Mouse (Mus musculus): ENCODE measurements around the gene Psmc3.
"Not testable (repeated sequence)": the region's sequence is repeated elsewhere in the genome, so short reads cannot be mapped to it uniquely, and the experiment has no call there.

Psmc3 gene

DNA sequence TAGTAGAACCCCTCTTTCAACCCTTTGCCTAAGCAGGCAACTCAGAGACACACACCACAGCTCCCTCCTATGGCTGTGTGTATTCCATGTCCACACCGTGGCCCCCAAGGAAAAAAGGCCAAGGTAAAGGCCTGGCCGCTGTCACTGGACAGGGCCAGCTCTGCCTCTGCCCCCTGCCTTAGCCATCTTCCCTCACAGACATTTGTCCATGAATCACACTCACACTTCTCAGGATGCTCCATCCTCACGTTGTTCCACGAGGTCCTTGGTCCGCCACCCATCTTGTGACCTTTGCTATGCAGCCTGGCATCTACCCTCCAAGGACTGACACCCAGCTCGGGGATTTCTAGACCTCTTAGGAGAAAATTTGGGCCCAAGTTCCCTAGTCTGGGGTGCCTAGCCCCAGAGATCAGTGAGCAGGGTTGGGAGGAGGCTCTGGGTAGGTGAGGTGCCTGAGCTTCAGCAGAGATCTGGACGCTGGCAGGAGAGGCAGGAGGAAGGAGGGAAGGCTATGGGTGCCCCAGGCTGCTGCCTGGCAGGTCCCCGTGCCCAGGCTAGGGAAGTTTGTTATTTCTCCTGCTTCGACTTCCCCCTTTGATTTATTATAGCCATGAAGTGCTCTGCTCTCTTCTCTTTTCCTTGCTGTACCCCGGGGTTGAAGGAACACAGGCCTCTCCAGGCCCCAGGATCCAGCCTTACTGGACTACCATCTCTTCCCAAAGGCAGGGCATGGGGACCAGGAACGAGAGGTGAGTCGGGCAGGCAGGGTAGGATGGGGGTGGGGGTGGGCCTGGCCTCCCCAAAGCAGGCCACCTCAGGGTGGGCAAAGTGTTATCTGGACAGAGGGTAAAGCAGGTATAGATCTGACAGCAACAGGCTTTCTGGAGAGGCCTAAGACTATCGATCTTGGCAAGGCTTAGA lies 28.2 kb downstream of the Psmc3 start, which contains the start of gene Spi1:
Gene Spi1 (plus strand): TSS at position 616 of the 921 bp plus-strand sequence.
- no peak for DNase-seq (ENCODE audit: low read depth, low spot score)

DNA sequence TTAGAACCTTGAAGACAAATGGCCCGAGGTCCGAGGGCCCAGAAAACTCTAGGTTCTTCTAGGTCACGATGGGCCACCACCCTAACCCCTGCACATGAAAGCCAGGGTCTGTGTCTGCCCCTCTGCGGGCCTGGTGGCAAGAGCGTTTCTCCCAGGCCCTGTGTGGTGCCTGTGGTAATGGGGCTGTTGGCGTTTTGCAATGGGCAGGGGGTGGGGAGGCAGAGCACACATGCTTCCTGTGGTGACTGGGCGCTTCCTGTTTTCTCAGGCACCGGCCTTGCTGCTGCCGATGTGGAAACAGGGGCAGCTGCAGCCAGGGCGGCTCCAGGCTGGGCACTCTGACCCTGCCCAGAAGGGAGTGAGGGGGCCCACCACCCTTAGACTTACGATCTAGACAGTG lies 29.0 kb downstream of the Psmc3 start:
- peak; percentile 75 for DNase-seq (ENCODE audit: low read depth, low spot score)

DNA sequence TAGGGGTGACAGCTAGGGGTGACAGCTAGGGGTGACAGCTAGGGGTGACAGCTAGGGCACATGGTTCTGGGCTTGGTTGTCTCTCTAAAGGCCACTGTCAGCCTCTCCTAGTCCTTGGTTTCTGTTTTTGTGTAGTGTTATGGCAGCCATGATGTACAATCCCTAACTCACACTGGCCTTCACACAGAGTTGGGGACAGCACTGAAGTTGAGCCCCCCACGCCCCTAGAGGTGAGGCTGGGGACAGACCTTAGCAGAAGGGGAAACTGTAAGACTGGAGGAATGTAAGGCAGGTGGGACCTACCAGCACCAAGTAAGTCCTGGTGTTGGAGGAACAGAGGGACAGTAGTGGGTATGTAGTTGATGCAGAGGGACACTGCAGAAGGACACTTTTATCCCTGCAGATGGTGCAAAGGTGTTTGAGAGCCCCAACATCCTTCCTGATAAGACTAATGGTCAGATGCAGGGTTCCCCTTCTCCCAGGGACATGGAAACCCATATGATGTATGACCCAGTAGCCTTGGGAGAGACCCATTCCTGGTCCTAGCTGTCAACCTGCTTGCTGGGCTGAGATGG lies 29.6 kb downstream of the Psmc3 start:
- no peak for DNase-seq (ENCODE audit: low read depth, low spot score)

DNA sequence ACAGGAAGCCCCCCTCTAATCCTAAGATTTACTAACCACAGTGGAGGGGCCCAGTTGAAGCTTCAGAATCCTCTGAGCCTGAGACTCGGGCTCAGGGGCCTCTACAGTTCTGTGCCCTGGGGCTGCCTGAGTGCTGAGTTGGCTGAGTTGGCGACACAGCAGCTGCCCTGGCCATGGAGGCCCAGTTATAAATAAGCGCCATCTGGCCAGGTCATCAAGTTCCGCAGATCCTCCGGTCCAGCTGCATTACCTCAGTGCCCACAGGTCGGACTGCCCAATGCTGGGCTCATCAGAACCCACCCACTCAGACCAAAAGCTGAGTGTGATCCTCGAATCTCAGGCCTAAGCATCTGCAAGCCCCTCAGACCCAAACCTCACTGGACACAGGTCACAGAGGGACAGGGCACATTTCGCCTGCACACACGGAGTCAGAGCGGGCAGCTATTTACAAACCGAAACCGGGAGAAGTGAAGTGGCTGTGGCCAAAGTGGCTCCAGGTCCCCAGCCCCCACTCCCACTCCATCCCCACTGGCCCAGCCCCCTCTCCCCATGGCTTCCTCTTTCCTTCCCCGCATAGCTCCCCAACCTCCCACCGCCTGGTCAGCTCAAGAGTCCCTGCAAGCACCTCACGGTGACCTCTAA lies 30.5 kb downstream of the Psmc3 start:
- no peak for DNase-seq (ENCODE audit: low read depth, low spot score)

DNA sequence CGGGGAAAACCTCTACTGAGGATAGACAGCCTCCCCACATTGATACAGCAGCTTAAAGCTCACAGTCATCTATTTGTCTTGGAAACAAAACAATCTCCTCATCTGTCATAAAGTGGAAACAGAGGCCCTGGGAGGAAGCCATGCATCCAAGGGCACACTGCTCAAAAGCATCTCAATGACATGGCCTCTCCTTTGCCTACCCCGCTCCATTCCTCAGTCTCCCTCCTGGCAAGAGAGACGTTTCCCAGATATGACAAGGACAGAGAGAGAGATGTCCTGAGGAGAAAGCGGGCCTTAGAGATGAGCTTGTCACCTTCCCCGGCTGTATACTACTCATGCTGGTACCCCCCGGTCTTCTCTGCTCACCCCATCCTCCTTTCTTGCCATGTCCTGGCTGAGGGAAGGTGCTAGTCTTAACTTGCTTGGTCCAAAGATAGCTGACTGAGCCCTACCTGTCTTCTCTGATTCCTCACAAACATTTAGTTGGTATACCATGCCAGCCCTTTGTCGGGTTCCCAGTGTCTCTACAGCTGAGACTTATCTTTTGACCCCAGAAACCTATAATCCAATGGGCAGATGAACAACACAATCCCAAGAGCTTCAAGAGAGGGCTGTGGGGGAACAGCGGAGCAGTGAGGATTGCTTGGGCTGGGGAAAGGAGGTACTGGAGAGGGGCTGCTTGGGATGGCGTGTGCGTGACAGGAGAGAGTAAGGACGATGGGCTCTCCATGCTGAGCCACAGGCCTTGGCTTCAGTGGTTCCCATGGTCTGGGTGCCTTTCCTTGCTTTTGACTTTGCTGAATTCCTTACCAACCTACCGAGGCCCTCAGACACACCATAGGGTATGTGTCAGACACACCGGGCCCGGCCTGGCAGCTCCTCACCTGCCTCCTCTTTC lies 31.9 kb downstream of the Psmc3 start:
- no peak for DNase-seq (ENCODE audit: low read depth, low spot score)

DNA sequence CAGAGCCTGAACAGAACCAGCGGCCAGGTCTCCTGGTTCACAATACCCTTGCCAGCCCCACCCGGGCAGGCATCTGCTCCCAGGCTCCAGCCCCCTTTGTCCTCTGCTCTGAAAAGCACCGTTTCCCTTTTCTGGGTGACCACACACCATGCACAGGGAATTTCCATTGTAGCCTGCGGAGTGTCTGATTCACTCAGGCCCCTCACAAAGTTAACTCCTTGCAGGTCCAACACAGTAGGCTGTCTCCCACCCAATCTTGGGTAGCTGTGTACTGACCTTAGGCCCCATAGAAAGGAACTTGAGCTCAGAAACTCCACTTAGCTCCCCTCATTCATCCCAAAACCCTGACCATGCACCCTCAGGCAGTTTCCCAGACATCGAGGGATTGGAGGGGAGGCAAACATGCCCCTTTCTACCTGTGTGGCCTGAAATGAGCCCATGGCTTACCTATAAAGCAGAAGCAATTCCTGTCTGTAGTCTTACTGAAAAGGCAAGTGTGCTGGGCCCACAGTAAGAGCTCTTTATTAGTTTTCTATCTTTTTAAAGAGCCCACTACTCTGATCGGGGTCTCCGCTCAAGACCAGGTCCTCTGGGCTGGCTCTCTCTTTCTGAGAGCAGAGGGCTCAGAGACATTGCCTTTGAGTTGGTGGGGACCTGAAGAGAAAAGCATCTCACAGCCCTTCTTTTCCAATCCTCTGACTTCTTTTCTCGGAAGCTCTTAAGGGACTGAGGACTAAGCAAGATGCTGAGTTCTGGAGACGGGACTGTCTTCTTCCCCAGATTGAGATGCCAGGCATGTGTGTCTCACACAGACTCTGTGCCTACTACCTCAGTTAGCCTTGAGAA lies 32.8 kb downstream of the Psmc3 start:
- DNase-seq (ENCODE audit: low read depth, low spot score): no peak

DNA sequence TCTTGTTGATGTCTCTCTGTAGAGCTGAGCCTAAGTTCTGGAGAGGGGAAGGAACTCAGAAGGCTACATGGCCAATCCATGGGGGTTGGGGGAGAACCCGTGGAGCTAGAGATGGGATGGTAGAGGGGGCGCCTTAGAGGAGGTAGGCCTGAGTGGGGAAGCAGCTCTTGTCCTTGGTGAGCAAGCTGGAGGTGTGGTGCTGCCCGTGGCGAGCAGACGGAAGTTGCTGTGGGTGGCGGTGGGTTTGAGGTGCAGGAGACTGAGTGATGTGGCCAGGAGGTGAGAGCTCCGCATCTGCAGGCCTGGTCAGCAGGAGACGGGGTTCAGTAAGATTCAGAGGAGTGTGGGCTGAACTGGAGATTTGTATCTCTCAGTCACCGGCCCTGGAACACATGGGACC lies 33.6 kb downstream of the Psmc3 start:
- peak; percentile 53 for DNase-seq (ENCODE audit: low read depth, low spot score)

DNA sequence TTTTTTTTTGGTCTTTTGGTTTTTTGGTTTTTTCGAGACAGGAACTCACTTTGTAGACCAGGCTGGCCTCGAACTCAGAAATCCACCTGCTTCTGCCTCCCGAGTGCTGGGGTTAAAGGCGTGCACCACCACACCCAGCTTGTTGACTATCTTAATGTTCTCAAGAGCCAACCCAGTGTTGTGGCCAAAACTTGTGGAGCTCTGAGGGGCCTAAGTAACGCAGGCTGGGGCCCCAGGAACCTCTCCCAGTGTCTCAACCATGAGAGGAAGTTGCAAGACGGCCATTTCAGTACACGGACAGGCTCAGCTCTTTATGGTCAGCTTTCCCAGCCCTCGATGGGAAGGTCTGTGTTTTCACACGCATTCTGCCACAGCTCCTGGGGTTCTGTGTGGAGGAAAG lies 35.2 kb downstream of the Psmc3 start:
- DNase-seq (ENCODE audit: low read depth, low spot score): no peak

DNA sequence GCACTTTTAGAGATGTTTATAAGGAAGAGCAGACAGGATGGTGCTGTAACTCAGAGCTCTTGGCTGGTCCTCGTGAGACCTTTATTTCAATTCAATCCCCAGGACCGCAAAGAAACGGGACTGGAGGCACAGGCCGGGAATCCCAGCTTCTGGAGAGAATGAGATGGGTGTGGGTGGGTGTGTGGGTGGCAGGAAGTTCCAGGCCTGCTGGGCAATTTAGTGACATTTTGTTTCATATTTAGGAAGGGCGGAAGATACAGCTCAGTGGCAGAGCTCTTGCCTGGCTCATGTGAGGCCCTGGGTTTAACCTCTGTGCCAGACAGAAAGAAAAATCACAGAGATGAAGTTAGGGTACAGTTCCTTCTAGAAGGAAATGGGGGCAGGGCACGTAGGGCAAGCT lies 36.4 kb downstream of the Psmc3 start:
- no peak for DNase-seq (ENCODE audit: low read depth, low spot score)

DNA sequence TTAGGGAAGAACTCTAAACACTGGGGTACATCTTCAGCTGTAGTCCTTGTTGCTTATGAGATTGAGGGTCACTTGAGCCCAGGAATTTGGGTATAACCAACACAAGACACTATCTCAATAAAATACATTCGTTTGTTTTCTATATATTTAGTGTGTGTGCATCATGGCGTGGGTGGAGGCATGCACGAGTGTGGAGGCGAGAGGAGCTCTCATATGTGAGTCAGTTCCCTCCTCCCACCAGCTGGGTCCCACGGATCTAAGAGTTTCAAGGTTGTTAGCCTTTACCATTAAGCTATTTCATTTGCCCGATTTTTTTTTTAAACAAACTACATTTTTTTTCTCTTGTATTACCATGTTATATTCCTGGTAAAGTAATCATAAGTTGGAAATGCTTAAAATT lies 37.0 kb downstream of the Psmc3 start:
- no peak for DNase-seq (ENCODE audit: low read depth, low spot score)

DNA sequence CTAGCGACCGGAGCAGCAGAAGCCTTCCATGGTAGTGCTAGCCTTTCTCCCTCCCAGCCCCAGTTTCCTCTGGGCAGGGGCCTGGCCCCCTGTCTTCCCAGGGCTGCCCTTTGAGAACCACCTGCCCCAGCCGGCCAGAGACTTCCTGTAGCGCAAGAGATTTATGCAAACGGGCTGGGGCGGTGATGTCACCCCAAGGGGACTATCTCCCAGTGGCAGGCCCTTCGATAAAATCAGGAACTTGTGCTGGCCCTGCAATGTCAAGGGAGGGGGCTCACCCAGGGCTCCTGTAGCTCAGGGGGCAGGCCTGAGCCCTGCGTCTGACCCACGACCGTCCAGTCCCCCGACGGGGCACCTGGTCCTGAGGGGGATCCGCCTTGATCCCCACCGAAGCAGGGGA lies 42.7 kb downstream of the Psmc3 start:
- DNase-seq (ENCODE audit: low read depth, low spot score): no peak

DNA sequence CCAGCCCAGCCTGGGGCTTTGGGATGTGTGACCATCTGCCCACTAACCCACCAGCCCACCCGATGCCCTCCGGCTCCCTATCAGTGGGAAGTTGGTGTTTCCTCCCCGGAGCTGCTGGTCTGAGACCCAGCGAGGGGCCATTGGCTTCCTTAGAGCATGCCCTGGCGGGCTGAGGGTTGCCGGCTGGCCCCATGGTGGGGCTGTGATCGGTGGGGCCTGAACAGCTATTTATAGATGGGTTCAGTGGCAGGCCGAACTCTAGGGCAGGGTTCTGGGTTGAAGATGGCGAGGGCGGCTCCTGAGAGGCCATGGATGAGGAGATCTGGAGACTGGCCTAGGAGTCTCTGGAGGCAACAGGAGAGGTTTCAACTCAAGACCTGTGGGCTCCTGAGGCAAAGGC lies 43.2 kb downstream of the Psmc3 start:
- no peak for DNase-seq (ENCODE audit: low read depth, low spot score)

DNA sequence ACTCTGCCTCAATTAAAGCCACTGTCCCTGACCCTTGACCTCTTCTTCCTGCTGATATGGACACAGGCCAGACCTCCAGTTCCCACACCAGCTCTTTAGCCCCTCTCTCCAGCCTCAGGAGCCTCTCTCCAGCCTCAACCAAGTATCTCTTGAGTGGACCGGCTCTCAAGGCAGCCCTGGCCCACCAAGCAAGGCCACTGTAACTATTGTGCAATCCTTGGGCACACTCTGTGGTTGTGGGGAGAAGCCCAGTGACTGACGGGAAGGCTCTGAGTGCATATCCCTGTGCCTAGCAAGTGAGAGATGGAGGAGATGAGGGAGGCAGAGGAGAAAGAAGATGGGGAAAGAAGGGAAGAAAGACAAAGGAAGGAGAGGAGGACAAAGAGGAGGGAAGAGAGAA lies 44.3 kb downstream of the Psmc3 start:
- DNase-seq (ENCODE audit: low read depth, low spot score): no peak

DNA sequence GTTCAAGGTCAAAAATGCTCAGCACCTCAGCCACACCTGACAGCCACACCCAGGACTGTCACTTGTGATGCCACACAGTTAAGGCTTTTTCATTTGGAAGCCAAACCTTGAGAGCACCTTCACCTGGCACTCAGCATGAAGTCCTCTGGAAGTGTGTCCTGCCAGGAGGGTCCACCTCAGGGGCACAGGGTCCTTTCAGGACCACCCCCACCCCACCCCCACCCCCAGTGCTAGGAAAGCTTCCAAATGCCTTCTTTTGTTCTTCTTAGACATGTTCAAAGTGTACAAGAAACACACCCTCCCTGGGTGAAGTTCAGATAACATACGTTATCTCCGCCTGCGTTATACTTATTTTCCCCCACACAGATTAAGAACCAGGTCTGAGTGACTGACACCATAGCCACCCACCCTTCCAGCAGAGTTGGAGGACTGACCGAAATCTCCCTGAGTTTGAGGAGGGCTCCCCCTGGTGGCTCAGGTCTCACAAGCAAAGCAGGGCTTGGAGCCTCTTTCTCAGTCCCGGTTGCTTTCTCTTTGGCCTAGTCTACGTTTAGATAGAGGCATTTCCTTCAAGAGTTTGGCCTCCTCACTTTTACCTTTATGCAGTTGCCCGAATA lies 47.4 kb downstream of the Psmc3 start:
- peak; percentile 85 for DNase-seq (ENCODE audit: low read depth, low spot score)

DNA sequence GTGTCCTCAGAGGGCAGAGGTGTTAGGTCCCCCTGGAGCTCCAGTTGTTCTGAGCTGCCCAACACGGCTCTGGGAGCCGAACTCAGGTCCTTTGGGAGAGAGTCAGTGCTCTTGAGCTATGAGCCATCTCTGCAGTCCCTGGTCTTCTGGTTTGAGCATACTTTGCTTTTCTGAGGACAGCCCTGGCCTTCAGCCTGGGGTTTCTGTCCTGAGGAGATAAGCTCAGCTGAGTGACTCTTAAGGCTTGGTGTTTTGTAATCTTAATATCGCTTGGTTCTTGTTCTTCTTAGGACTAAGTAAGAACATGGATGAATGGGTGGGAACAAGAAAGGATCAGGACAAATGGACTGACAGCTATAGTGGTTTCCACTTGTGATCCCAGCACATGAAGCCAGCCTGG lies 54.3 kb downstream of the Psmc3 start:
- no peak for DNase-seq (ENCODE audit: low read depth, low spot score)

DNA sequence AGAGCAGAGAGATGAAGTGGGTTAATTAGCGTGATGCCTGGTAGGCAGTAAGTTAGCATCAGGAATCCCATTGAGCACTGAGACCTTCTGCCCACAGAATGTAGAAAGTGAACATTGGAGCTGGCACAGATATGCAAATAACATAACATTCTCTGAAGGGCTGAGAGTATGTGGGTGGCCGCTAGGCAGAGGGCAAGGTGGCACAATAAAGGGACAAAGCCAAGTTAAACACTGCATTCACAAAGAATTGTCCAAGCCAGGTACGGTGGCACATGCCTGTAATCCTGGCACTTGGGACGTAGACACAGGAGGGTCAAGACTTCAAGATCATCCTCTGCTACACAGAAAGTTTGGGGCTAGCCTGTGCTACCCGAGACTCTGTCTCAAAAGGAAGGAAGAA lies 55.4 kb downstream of the Psmc3 start:
- DNase-seq (ENCODE audit: low read depth, low spot score): no peak

DNA sequence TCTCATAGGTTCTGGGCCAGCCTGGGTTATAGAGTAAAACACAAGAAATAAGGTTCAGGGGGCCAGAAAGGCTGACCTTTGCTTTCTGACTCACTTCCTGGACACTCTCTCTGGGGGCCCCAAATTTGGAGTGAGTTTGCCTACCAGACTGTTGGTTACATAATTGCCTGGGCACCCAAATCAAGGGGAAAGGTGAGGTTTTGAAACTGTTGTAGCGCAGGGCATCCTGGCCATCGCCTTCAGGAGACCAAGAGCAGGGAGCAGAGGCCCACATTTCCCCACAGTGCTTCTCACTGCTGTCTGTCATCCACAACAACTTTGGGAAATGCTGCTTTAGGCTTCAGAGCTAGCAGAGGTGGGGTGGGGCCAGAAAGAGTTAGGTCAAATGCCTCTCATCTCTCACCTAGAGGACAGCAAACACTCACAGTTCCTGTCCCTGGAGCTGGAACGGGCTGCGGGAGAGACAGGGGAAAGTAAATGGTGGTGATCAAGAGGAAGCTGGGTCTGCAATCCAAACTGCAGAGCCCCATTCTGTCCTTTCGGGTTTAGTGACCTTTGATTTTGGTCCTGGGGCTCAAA lies 56.1 kb downstream of the Psmc3 start:
- DNase-seq (ENCODE audit: low read depth, low spot score): no peak

DNA sequence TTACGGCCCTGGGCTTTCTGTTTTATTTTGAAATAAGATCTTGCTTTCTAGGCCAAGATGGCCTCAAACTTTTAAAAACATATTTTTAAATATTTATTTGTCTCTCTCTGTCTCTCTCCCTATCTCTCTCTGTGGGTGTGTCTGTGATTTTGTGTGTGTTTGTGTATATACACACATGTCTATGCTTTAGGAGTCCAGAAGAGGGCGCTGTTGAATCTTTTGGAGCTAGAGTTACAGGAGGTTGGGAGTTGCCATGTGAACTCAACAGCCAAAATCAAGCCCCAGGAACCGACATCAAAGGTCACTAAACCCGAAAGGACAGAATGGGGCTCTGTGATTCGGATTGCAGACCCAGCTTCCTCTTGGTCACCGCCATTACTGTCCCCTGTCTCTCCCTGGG lies 56.6 kb downstream of the Psmc3 start:
- DNase-seq (ENCODE audit: low read depth, low spot score): no peak

DNA sequence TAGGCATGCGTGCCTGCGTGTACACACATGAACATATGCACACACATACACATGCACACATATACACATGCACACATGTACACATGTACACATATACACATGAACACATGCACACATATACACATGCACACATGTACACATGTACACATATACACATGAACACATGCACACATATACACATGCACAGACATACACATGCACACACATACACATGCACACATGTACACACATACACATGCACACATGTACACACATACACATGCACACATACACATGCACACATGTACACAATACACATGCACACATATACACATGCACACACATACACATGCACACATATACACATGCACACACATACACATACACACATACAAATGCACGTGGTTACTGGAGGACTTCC lies 58.0 kb downstream of the Psmc3 start:
- DNase-seq (ENCODE audit: low read depth, low spot score): not testable (repeated sequence)

DNA sequence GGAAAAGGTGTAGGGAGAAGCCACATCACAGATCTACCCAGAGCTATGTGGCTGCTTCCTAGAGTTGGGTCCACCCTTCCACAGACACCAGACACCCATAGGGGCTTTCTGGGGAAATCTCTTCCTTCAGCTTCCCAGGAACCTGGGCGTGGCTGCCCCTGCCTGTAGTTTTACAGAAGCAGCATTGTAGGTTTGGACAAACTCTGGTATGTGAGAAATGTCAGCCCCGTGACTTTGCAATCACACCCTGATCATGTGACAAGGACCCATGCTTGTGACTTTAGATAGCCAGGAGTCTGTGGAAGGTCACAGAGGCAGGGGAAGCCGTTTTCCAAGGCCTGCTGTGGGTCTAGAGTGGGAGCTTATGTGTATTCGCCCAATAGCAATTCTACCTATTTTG lies 58.7 kb downstream of the Psmc3 start:
- DNase-seq (ENCODE audit: low read depth, low spot score): no peak

Measured in CD4-positive helper T cell, adult 2 months (primary cell).